ENCODE assay signal across 21 mouse cellular contexts in genomic region chr12:98615746-98616145, GRCm38 (mm10). TPM values are rescaled to one million over a fixed set of nuclear protein-coding genes. Genes with fewer than 3 reads are reported as not detected.
A peak's percentile ranks its signal among the peaks of the same experiment; 100 is the strongest.
DNase-seq lines count a peak whose midpoint lies in the region; ATAC-seq and TF ChIP-seq lines count a peak whose summit lies in the region.
"Had no signal": no experiment of that assay in that cellular context is flagged by ENCODE, and none has a peak within 500 bp of the region (broad histone marks: within the 10 kb centered on the region; RNA-seq: fewer than 3 reads in every experiment).

No protein-coding gene starts in this region.

- no peak overlapping the region for H3K27ac ChIP-seq in forebrain, postnatal 0 days (ENCODE audit: low read depth, low read length)
- no peak overlapping the region for H3K27ac ChIP-seq in forebrain, embryonic 12.5 days
- H3K27ac ChIP-seq: heart, adult 2 months; liver, embryonic 13.5 days; stomach, embryonic 15.5 days had no signal

- no peak overlapping the region for H3K4me2 ChIP-seq in forebrain, postnatal 0 days (ENCODE audit: low read depth)
- H3K4me2 ChIP-seq in forebrain, embryonic 12.5 days, result no peak overlapping the region
- H3K4me2 ChIP-seq: liver, embryonic 13.5 days; stomach, embryonic 15.5 days had no signal

- no peaks in the 10 kb centered on the region for H3K9me3 ChIP-seq in forebrain, postnatal 0 days (ENCODE audit: low read length)
- H3K9me3 ChIP-seq in forebrain, embryonic 12.5 days, result no peaks in the 10 kb centered on the region
- H3K9me3 ChIP-seq: G1E; liver, embryonic 13.5 days; stomach, embryonic 15.5 days had no signal

- no peaks in the 10 kb centered on the region for H3K27me3 ChIP-seq in forebrain, postnatal 0 days (ENCODE audit: insufficient read depth, low read length)
- no peaks in the 10 kb centered on the region for H3K27me3 ChIP-seq in forebrain, embryonic 12.5 days
- no peaks in the 10 kb centered on the region for H3K27me3 ChIP-seq in splenic B cell, adult 2 months (ENCODE audit: control insufficient read depth, insufficient read depth, low read length, poor library complexity, severe bottlenecking)
- H3K27me3 ChIP-seq: liver, embryonic 13.5 days; stomach, embryonic 15.5 days had no signal

- peak; percentile 72; the same call in 1 of the 2 replicates for ATAC-seq in forebrain, postnatal 0 days
- no peak for ATAC-seq in forebrain, embryonic 12.5 days (ENCODE audit: low FRiP score)
- ATAC-seq in inflammation-experienced regulatory T-cells, adult 6 months, result peak; percentile 32

- DNase-seq in forebrain, postnatal 0 days, result peak; percentile 29
- DNase-seq in retina, postnatal 1 day, result peak; percentile 21
- DNase-seq in retina, embryonic 14.5 days (ENCODE audit: low spot score), result no peak
- peak; percentile 64 for DNase-seq in splenic B cell, adult 2 months (ENCODE audit: low read depth, low spot score)
- DNase-seq in heart, adult 11 months, result no peak
- no peak for DNase-seq in cerebellum, postnatal 10 days
- DNase-seq: cerebellum, adult 9-10 months; embryo, embryonic 11 days; heart, adult 2 months; layer of hippocampus, postnatal 36 days; left cerebral cortex, postnatal 4 days; liver, embryonic 13.5 days; spleen, adult 18-20 months had no signal

- TF ChIP-seq CTCF in forebrain, postnatal 0 days (IDR thresholded peaks at IDR 0.05; ENCODE audit: low read depth), result no peak

- 28% methylated on average over 5 of the region's 5 CpGs for WGBS in forebrain, postnatal 0 days
- 44% methylated on average over 5 of the region's 5 CpGs for WGBS in forebrain, embryonic 12.5 days

- no peaks in the 10 kb centered on the region for H3K36me3 ChIP-seq in forebrain, postnatal 0 days (ENCODE audit: insufficient read depth)
- no peaks in the 10 kb centered on the region for H3K36me3 ChIP-seq in forebrain, embryonic 12.5 days (replicated peaks)
- no peaks in the 10 kb centered on the region for H3K36me3 ChIP-seq in splenic B cell, adult 2 months (ENCODE audit: control insufficient read depth, insufficient read depth, low read length, poor library complexity, severe bottlenecking)
- H3K36me3 ChIP-seq: G1E; liver, embryonic 13.5 days; stomach, embryonic 15.5 days had no signal

- H3K9ac ChIP-seq in forebrain, postnatal 0 days, result no peak overlapping the region
- H3K9ac ChIP-seq in forebrain, embryonic 12.5 days, result no peak overlapping the region
- H3K9ac ChIP-seq: liver, embryonic 13.5 days; stomach, embryonic 15.5 days had no signal

- no peak overlapping the region for H3K4me3 ChIP-seq in forebrain, postnatal 0 days (ENCODE audit: low read depth, low read length)
- H3K4me3 ChIP-seq in forebrain, embryonic 12.5 days (replicated peaks), result no peak overlapping the region
- H3K4me3 ChIP-seq: heart, adult 2 months; liver, embryonic 13.5 days; myocyte; stomach, embryonic 15.5 days had no signal

- peaks cover 3% of the 10 kb centered on the region; the same call in 1 of the 2 replicates for H3K4me1 ChIP-seq in forebrain, postnatal 0 days (ENCODE audit: insufficient read depth)
- H3K4me1 ChIP-seq in forebrain, embryonic 12.5 days, result peaks cover 6% of the 10 kb centered on the region; the same call in 1 of the 2 replicates
- H3K4me1 ChIP-seq: liver, embryonic 13.5 days; stomach, embryonic 15.5 days had no signal

RNA-seq across cellular contexts. Expression of gene Spata7, which starts 12.2 kb away (rescaled TPM):
- total RNA-seq in forebrain, postnatal 0 days (2014; rRNA removed), result 35.4 and 35.5 TPM in 2 replicates
- polyA plus RNA-seq in forebrain, postnatal 0 days (2015; fragmentation: Nextera tagmentation; extraction: Ambion mirVana), result 23.2 and 32.2 TPM in 2 replicates
- 24.8 and 25.8 TPM in 2 replicates for polyA plus RNA-seq in forebrain, embryonic 12.5 days (2016; fragmentation: Nextera tagmentation; extraction: Ambion mirVana)
- polyA plus RNA-seq in inflammation-experienced regulatory T-cells, adult 6 months (2017; shearing (Covaris generic)), result 1 to 10 TPM; 1.0 to 1.6 (median 1.3) TPM

RNA-seq across cellular contexts. Expression of gene Kcnk10, which starts 37.6 kb away (rescaled TPM):
- total RNA-seq in forebrain, postnatal 0 days (2014; rRNA removed), result 59.7 and 60.9 TPM in 2 replicates
- 30.2 and 40.9 TPM in 2 replicates for polyA plus RNA-seq in forebrain, postnatal 0 days (2015; fragmentation: Nextera tagmentation; extraction: Ambion mirVana)
- polyA plus RNA-seq in forebrain, embryonic 12.5 days (2016; fragmentation: Nextera tagmentation; extraction: Ambion mirVana), result 47.6 and 53.8 TPM in 2 replicates
- not detected for polyA plus RNA-seq in inflammation-experienced regulatory T-cells, adult 6 months (2017; shearing (Covaris generic))
- total RNA-seq: gastrocnemius, adult 8-10 months; heart, adult 2 months had no signal
- polyA plus RNA-seq: C2C12; G1E; heart, postnatal 0 days; liver, embryonic 13.5 days; myocyte had no signal

Comparison
In these comparisons a context has a peak if more than half of its experiments do, and no peak if none do; other contexts are left out.
1. DNase-seq: peak in forebrain, postnatal 0 days (single experiment), retina, postnatal 1 day (single experiment) and splenic B cell, adult 2 months (single experiment); none in retina, embryonic 14.5 days (single experiment), heart, adult 11 months (single experiment) and cerebellum, postnatal 10 days (0 of 2).
2. RNA of gene Kcnk10, which starts 37.6 kb away (polyA plus RNA-seq): 47.6 to 53.8 TPM in forebrain, embryonic 12.5 days and 30.2 to 40.9 TPM in forebrain, postnatal 0 days; not detected in inflammation-experienced regulatory T-cells, adult 6 months; every median in the first group is over 10 times any median in the second.